Mouse (Mus musculus) kidney, postnatal 10 days (tissue): ENCODE data around the gene Pctp.
A peak's percentile ranks its signal among the peaks of the same experiment; 100 is the strongest.

ENCODE experiments used
- DNase-seq: peaks from one replicate; pipeline ENCODE4 v3.0.0; 2021; ENCODE audit warnings: mixed read lengths

Pctp gene

DNA sequence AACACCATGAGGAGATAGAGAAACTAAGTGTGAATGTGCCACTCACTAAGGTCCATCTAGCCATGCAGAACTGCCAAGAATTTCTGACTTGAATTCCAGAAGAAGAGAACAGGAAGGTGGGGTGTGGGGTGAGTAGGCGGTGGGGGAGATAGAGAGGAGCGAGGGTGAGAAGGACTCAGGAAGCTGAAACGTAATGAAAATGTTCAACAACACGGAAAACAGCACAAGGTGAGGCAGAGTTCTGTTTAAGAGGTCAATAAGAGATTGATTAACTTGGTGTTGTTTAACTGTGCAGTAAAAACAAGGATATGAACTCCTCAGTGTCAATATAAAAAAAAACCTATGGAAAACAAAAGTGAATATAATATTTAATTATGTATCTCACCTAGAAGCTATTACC is 3.4 kb upstream of the Pctp start:
- DNase-seq = no peak

DNA sequence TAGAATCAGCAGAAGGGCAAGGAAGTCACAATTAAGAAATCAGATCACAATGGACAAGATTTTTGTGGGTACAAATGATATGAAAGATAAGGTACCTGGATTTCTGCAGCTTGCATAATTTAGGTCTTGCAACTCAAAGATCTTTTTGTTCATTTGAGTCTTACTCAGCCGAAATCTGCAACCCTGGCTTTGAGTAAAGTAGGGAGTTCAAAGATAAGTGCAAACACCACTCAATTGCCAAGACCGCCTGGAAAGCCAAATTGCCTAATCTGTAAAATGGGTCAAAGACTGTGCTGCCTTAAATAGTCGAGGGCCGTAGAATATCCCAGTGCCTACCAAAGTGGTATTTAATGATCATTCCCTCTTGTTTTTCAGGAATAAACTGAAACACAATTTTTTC is 692 bp upstream of the Pctp start:
- DNase-seq = no peak

DNA sequence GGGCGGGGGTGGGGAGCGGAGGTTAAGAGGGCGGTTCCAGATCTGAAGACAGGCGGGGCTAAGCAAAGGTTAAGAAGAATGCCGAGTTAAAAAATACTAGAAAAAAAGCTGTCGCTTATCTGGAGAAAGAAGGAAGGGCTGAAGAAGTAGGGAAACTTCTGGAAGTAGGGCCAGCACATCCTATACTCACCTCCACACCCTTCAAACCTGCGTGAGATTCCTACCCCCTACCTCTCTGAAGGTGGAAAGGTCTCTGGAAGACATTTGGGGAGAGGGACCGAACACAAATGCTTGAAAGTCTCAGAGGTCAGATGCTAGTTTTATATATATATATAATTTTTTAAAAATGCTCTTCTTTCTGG is 274 bp upstream of the Pctp start:
- no peak for DNase-seq

DNA sequence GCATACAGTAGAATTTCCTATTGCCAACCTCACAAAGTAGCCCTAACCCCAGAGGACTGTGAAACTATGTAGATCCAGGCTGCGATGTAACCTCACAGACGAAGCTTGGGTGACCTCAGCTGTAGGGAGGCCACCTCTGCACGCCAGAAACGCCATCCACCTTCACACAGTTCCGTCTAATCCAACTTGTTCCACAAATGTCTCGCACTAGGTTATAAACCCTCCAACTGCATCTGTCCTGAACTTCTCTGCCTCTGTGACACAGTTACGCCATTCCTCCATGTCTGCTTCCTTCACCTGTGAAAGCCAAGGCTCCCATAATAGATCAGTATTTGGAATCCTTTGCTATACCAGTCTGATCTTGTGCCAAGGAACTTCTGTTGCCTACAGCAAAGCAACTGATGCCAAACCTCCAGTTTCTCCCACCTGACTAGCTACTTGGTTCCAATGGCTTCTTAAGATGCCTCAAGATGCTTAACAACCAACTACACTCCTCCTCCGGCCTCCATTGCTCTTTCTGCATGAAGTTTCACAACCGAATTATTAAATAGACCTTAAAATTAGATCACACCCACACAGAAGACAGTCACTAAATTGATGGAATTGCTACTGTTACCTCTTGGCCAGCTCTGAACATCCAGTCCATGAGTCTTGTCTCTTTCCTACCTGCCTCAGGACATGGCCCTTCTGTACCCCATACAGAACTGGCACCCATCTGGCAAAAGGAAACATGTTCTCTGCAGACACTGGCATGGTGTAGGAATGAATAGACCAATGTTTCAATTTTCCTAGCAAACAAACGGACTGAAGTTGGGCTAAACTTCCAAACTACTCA is 1.1 kb downstream of the Pctp start:
- no peak for DNase-seq

DNA sequence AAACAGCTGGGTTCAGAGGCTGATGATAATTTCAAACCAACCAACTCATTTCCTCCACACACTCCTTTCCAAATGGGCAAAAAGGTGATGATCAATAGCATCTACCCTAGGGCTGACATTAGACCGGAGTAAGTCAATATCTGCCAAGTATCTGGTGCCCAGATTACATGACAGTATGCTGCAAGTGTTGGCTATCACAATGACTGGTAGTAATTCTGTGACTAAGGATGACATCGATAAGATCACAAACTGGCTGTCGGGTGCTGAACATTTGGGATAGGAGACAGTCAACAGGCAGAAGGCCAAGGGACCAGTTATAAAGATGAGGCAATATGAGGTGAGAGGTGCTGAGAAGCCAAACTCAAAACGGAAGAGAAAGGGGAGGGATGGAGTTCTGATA is 2.0 kb downstream of the Pctp start:
- DNase-seq = no peak

DNA sequence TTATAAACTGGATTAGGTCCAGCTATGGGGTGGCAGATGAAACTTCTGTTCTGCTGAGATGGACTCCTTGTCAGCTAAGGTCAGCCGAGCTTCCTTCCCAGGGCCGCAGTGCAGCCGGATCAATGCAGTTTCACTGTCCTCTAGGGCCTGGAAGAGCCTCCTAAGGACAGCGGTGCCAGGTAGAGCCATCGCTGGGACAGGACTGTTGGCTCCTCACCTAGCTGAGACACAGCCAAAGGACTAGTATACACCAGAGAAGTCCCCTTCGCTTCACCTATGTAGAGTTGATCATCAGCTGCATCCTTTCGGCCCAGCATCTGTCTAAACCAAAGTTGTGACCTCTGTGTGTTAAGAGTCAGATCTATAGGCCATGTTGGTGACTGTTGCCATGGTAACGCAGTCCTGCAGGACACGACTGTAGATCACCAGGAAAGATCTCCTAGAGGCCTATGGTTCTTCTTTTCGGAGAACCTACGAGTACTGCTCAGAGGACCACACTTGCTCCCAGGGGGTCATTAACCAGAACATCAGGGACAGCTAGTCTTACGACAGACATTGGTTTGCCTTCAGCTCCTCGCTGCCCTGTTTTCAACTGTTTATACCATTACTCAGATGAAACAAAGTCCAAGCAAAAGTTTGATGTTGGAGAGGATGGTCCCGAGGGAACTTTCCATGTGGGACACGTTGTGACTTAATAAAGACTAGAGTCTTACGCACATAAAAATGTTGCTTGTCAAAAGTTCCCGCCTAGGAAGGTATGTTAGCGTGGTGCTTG is 3.5 kb downstream of the Pctp start:
- no peak for DNase-seq

DNA sequence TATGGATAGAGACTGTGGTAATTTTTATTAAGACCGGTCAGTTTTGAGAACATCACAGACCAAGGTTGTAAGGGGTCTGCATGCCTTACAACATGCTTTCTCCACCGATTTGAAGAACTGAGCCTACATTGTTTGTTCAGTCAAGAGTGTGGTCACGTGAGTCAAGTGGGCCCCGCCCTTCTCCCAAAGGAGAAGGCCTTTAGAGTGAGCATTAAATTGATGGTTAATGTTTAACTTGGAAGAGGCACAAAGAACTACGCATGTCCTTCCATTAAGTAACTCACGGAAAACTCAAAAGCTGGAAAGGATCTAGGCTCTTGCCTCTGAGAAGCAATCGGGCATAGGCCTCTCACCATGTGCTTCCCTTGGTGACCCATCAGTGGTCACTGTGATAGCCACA is 5.8 kb downstream of the Pctp start:
- DNase-seq = no peak

DNA sequence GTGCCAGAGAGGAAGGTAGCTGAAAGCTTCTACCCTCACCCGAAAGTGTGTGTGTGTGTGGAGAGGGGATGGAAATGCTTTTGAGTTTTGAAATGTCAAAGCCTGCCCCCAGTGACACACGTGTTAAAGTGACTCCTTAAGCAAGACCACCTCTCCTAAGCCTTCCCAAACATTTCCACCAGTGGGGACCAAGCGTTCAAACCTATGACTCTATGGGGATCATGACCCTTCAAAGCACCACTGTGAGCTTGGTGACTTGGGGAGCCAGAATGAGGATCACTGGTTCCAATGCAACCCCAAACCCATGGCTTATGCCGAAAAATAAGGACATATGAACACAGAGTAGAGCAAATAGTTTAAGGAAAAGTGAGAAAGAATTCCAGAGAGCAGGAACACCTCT is 6.3 kb downstream of the Pctp start:
- no peak for DNase-seq

DNA sequence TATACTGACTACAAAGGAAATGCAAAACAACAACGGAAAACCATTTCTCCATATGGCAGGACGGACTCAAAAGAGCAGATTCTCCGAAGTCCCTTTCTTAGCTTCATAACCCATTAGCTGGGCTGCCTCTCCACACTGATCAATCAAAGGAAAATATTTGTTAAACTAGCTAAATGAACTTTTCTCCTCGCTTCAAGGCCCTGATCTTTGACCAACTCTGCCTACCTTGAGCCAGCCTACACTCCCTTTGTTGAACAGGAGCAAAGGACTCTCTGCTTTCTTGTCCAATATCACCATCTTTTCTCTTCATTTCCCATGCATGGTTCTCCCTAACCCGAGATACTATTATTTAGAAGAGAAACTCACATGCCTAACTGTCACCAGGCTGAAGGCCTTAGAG is 7.1 kb downstream of the Pctp start:
- no peak for DNase-seq

DNA sequence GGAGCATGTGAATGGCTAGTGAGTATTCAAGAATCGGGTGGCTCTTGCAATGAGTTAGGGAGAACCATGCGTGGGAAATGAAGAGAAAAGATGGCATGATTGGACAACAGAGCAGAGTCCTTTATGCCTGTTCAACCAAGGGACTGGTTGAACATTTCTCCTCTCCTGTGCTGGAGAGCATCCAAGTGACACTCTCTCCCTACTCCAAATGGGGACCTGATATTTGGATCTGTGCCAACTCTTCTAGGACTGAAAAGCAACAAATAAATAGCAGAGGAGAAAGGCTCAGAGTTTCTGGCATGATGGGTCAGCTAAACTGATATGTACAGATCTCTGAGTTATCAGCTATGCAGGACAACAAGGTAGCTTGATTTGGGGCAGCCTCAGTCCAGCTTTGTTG is 8.0 kb downstream of the Pctp start:
- DNase-seq = no peak

DNA sequence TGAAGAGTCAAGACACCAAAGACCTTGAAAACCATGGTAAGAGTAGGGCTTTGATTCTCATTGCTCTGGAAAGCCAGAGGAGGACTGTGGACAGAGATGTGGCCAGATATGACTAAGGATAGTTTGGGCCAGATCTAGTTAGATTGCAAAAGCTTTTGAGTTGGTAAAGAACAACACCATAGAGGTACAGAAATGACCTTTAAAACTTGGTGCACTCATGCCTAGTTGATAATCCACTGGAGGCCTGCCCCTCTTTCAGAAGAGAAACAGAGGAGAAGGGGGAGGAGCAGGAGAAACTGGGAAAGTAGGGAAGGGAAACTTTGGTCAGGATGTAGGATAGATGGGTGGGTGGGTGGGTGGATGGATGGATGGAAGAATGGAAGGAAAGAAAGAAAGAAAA is 11.0 kb downstream of the Pctp start:
- DNase-seq = no peak

DNA sequence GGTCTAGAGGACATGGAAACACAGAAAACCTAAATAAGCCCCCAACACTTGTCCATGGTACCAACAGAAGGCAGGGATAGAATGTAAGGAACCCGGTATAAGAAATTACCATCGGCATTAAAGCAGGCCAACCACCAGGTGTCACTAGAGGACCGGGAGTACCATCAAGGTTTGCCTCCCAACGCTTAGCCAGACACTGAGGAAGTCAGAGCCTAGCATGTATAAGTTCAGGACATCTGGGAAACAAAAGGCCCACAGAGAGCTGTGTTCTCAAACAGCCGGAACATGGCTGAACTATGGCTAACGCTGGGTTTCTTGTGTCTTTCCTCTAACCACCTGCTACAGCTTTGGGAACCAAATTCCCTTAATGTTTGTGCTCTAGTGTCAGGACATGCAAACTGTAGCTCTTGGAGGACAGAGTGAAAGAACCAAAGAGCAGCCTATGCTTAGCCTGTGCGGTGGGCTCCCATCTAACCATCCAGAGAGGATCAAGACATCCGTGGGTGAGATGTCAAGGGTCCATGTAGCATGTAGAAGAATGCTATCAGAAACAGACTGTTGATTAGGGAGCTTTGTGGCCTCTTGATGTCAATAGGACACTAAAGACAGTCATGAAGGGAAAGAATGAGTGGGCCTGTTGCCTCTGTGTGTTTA is 13.6 kb downstream of the Pctp start:
- peak; percentile 86 for DNase-seq

DNA sequence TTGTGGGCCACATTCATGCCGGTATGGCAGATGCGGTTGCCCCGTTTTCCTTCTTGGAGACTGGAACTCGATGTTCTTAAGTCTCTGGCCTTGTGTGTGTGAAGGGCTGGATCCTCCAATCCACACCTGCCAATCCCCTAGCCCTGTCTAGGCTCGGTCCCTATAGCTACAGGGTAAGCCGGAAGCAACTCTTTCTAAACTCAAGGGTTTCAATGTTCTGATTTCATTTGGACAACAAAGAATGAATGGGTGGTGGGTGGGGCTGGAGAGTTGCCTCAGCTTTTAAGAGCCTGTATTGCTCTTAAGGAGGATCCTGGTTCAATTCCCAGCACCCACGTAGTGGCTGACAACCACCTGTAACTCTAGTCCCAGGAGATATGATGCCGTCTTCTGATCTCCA is 16.2 kb downstream of the Pctp start:
- no peak for DNase-seq

DNA sequence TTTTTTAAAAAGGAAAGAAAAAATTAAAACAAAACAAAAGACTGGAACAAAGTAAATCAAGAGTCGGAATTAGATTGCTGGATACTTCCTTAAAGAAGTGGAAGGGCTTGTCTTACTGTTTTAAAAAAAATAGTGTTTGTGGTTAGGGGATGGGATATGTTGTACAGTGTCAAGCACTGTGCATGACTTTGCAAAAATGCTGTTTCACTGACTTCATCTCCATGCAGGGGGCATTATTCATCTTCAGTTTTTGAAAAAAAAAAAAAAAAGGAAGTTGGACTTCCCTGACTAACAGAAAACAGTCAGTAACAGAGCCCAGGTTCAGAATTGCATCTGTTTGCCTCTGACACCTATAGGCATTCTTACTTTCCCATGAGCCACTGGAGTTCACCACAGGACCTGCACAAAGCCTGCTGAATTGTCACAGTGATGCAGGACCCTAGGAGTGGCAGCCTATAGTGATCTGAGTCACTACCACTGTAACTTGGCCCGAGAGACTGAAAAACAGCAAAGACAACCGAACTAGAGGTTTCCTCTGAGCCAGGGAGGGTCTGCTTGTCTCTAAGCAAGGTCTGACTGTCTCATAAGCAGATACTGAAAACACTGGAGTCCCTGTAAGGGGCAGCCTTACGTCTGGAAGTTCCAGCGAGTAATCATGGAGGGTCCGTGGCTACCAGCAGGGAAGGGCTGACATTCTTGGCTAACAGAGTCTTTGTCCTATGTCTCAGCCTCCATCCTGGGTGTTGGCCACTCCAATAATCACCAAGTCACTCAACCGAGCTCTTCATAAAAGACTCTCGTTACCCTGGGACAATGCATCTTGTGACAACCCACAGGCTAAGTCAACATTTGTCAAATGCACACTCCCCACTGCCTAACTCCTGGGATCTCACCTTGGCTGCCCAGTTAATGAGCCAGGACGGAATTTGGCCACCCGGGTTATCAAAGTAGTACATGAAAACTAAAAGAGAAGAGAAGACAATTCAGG is 17.2 kb downstream of the Pctp start:
- no peak for DNase-seq

DNA sequence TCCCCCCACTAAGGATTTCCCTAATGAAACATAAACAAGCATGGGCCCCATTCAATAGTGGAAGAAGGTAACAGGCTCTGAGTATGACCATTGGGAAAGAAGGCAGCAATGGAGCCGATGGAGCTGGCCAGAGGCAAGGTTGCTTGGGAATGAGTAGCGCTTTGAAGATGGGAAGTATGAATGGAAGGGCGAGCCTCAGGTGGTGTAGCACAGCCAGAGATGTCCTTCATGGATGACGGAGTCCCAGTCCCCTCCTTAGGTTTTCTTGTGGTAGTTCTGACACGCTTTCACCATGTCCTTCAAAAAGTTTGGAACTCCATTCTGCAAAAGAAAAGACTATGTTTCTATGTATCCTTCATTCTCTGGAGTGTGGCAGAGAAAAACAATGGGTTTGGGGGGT is 18.3 kb downstream of the Pctp start:
- no peak for DNase-seq

DNA sequence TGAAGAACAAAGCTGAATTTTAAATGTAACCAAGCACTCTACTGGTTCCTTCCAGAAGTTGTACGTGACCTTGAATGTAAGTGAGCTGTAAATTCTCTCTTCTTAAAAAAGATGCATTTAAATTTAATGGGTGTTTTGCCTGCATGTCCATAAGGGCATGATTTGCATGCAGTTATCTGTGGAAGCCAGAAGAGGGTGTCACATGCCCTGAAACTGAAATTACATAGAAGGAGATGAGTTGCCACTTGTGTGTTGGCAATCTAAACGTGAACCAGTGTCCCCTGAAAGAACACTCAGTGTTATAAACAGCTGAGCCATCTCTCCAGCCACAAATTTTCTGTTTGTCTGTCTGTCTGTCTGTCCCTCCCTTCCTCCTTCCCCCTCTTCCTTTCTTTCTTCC is 19.8 kb downstream of the Pctp start:
- no peak for DNase-seq

DNA sequence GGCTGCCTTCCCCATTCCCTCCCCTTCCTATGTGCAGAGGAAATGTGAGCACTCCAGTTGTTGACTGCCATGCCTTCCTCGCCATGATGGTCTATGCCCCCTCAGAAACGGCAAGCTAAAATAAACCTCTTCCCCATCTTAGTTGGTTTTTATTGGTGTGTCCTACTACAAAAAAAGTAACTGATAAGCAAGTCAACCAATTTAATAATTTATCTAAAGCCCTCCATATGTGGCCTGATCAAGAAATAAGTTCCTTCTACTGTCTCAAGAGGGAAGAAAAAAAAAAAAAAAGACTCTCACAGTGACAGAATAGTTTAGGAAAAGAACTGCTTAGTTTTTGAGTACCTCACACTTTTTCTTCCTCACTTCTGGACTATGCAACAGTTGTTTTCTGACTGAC is 22.6 kb downstream of the Pctp start:
- DNase-seq = no peak

DNA sequence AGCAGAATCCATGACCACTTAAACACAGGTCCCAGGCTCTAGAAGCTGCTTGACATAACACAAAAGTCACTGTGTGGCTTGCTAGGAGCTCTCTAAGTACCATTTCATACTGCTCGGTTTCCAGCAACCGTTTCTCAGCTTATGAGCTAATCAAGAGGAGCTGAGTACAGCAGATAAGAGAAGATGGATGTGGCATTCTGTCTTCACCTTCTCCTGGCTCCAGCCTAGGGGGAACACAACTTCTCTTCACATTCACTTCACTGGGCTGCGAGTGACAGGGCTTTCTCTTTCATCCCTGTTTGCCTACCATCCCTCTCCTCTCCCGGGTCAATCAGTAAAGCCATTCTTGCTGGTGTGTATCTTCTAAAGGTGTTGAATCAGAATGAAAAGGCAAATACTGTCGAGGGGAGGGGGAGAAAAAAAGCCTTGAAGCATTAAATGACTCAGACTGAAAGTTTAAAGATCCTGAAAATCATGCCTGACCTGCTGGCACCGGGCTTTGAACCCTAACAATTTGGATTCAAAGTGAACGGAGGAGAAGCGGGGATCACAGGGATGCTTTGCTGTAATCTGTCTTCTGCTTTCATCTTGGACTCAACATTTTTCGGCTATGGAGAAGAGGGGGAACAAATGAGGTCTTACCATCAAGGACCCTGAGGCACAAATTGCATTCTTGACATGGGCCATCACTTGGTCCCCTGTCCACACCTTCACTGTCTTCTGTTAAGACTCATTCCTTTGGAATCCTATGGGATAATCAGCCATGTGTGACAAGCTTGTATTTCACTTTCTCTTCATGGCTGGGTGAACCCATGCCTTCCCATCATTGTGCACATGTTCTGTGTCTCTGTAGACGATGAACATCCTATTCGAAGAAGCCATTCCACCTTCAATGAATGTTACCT is 23.5 kb downstream of the Pctp start:
- no peak for DNase-seq

DNA sequence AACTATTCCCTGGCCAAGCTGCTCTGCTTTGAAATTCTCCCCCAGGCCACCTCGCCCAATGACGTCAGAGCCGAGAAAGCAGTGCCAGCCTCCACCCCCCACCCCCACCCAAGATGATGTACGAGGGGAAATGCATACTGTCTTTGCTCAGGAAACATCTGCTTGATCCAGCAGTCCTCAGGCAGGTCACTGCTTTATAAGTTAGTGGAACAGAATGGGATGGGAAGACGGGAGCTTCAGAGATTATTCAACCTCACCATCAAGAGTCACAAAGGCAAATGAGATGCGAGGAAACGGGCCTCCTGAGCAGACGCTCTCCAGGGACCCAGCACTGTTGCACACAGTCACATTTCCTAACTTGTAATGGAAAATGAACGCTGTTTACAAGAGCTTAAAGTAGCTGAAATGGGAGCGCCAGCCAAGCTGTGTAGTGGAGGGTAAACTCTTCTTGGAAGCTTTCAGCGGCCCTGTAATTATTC is 24.3 kb downstream of the Pctp start:
- DNase-seq = peak; percentile 71

DNA sequence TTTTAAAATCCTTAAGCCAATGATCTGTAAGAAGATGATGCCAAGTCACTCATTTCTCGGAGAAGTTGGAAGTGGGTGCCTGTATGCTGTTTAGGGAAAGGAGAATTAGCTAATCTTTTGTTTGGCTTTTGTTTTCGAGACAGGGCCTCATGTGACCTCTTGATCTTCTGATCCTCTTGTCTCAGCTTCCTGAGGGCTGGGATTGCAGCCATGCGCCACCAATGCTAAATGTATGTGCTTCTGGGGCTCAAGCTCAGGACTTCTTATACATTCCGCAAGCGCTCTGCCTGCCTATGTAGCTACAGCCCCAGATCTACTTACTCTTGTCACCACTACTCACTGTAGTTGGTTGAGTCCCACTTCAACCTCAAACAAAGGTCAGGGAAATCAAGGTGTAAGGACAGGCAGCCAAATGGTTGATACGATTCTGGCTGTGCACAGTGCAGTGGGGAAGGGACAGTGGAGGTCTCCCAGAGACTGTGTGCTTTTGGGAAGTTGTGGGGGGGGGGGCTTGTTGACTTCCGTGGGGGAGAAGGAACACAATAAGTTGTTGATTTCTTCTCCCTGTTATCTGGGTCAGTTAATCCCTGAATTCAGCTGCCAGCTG is 24.8 kb downstream of the Pctp start:
- DNase-seq = no peak

DNA sequence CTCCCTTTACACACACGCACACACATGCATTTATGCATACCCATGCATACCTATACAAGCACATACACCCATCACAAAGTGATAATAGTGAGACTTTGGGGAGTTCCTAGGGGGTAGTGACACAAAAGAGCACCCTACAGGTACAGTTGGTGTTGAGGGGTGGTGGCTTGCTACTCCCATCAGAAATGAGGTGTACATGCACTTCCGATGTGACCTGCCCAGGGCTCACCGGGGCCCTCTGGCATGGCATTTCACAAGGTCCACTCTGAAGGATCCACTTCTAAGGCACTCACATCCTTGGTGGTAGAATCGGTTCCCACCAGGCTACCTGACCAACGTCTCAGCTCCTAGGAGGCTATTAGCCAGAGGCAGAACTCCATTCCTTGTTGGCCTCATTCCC is 26.3 kb downstream of the Pctp start:
- no peak for DNase-seq
